Mouse (Mus musculus) neutrophil, adult 5-6 weeks (primary cell): ENCODE data around the gene Snapin. TPM values are rescaled to one million over a fixed set of nuclear protein-coding genes. Genes with fewer than 3 reads are reported as not detected.

Experiments
- ATAC-seq: fragments of 151-379, 151-347 bp; 2 replicates; pipeline ENCODE4 v1.8.0; 2017; ENCODE audit warnings: mild to moderate bottlenecking, moderate TSS enrichment; ENCODE audit not compliant: insufficient number of reproducible peaks, poor library complexity, low FRiP score, severe bottlenecking; ENCODE audit errors: extremely low read depth
- total RNA-seq: library from RNA; stranded (forward); fragments of 200-1000 nt; gene quantifications from 2 replicates; pipeline ENCODE4 v1.2.3, GENCODE M21; 2017

The Snapin gene
- total RNA-seq, 1 experiment from 2014 or later = 45.4 TPM

- no peak for ATAC-seq
Observed at GRCm38 (mm10) chr3:90464552-90465080, 26.2 kb downstream of the Snapin start.

GRCm38 (mm10) chr3:90462579-90462978 lies 28.3 kb downstream of the Snapin start:
- no peak for ATAC-seq

- ATAC-seq = no peak
Observed at GRCm38 (mm10) chr3:90461935-90462334, 28.9 kb downstream of the Snapin start.

DNA sequence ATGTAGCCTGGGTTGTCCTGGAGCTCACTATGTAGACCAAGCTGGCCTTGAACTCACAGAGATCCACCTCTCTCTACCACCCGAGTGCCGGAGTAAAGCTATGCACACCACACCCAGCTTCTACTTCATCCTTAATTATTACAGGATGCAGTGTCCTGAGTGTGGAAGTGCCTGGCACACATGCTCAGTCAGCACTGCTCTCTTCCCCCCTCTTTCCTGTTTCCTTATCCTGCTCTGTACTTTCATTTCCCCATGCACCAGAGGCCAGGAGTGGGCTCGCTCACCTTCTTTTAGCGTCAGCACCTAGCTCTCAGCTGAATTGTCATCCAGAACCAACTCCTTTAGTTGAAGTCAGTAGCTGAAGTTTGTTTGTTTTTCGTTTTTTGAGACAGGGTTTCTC lies 30.5 kb downstream of the Snapin start:
- ATAC-seq = no peak

GRCm38 (mm10) chr3:90459727-90460126 lies 31.1 kb downstream of the Snapin start:
- ATAC-seq = no peak

DNA sequence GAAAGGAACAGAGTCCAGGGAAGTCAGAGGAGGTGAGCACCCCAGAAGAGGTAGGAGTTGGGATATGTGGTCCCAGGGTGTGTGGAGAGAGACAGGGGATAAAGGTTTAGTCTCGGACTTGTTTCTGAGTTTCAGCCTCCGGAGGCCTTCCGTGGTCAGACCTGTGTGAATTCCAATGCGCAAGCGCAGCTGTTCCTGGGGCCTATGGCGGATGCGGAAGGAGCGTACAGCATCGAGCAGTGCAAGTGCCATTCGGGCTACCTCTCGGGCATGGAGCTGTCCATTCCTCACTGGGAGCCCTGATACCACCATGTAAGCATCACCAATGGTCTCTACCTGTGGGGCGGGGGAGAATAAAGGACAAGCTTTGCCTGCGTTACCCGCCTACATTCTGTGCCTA lies 35.9 kb downstream of the Snapin start:
- no peak for ATAC-seq

DNA sequence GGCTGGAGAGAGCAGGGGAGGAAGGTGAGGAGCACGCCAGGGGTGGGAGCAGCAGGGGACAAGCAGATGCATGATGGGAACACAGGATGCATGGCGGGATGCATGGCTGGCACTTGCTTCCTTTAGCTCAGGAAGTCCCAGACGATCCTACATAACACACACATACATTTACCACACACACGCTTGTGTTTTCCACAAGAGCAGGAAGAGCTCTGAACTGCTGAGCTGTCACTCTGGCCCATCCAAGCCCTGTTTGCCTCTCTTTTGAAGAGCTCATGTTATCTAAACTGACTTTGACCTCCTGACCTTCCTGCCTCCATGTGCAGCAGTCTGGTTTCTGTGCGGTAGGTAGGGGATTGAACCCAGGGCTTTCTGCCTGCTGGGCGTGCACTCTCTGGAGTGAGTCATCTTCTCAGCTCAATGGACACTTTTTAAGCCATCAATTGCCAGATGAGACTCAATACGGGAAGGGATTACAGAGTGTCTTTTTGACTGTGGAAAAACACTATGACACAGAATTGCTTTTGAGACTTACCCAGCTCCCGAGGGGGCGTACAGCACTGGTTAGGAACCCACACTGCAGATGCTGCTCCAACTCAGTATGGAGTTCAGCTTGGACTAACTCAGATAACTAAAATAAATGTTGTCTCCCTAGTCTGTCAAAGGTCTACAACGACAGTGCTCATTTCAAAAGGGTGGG lies 39.3 kb downstream of the Snapin start:
- ATAC-seq = no peak

DNA sequence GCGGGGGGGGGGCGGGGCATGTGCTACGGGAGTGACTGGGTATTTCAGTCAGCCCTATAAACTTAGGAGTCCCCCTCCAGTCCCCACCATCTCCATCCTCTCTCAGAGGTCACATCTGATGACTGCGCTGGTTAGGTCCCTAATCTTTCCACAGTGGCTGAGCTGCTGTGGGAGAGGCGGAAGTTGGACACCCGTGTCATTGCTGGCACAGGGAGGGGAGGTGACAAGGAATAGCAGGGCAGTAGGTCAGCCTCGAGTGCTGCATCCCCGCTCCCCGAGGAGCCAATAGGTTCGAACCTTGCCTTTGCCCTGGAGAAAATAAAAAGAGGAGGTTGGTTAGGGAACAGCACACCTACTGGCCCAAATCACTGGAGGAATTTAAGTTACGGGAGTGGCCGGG lies 40.0 kb downstream of the Snapin start:
- ATAC-seq = no peak

- ATAC-seq = no peak
Observed at GRCm38 (mm10) chr3:90448626-90449025, 42.2 kb downstream of the Snapin start.

GRCm38 (mm10) chr3:90447123-90447494 lies 43.7 kb downstream of the Snapin start:
- ATAC-seq = no peak

- ATAC-seq = no peak
Observed at GRCm38 (mm10) chr3:90446389-90447122, 44.3 kb downstream of the Snapin start.

DNA sequence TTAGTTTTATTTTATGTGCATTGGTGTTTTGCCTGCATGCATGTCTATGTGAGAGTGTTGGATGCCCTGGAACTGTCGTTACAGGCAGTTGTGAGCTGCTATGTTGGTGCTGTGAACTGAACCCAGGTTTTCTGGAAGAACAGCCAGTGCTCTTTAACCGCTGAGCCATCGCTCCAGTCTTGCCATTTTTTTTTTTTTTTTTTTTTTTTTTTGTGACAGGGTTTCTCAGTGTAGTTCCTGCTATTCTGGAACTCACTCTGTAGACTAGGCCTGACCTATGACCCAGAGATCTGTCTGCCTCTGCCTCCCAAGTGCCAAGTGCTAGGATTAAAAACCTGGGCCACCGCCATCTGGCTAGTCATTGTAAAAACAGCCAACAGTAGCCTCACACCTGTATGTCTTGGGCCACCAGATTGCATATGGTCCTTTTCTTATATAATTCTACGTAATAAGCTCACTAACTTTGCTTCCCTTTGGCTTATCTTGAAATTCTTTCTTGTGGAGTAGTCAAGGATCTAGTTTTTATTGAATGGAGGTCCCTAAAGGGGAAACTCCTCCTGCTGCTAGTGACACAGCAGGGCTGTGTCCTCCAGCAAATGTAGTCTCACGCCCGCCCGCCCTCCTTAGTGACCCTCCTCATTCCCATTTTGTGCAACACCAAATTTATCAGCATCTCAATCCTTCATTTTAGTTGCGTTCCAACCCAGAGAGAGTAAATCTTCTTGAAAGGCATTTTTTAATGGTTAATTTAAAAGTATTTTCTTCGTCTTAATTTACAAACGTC lies 45.2 kb downstream of the Snapin start:
- no peak for ATAC-seq

DNA sequence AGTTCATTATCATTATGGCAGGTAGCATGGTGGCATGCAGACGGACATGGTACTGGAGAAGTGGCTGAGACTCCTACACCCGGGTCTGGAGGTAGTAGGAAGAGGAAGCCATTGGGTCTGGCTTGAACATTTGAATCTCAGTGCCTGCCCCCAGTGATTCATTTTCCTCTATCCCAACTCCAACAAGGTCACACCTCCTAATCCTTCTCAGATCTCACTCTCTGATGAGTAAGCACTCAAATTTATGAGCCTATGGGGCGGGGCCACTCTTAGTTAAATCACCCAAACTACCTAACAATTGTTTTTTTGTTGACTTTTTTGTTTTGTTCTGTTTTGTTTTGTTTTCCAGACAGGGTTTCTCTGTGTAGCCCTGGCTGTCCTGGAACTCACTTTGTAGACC lies 46.9 kb downstream of the Snapin start:
- no peak for ATAC-seq

- ATAC-seq = no peak
Observed at GRCm38 (mm10) chr3:90440756-90441155, 50.1 kb downstream of the Snapin start.

Other genes starting within 250 kb of the Snapin start
- not detected in 2 replicates for gene Creb3l4, start 247.5 kb downstream of the Snapin start, total RNA-seq
- gene Slc39a1, start 242.9 kb downstream of the Snapin start, total RNA-seq = 32.4 and 34.4 TPM in 2 replicates
- 66.4 and 76.5 TPM in 2 replicates for gene Crtc2, start 236.9 kb downstream of the Snapin start, total RNA-seq
- 59.8 and 70.4 TPM in 2 replicates for gene Dennd4b, start 225.8 kb downstream of the Snapin start, total RNA-seq
- gene Gatad2b, start 197.9 kb downstream of the Snapin start, total RNA-seq = 56.0 and 64.1 TPM in 2 replicates
- gene Slc27a3, start 101.1 kb downstream of the Snapin start, total RNA-seq = 0.35 and 2.7 TPM in 2 replicates
- gene Ints3, start 57.4 kb downstream of the Snapin start, total RNA-seq = 17.3 and 23.2 TPM in 2 replicates
- 0.12 TPM in 1 of 2 replicates, not detected in the other for gene Npr1, start 25.2 kb downstream of the Snapin start, total RNA-seq
- 64.5 and 67.2 TPM in 2 replicates for gene Ilf2, start 14.9 kb downstream of the Snapin start, total RNA-seq
- 101 and 106 TPM in 2 replicates for gene Chtop, start 18.5 kb upstream of the Snapin start, total RNA-seq
- 11.2 and 13.0 TPM in 2 replicates for gene S100a1, start 23.4 kb upstream of the Snapin start, total RNA-seq
- 35.1 and 41.4 TPM in 2 replicates for gene S100a13, start 23.4 kb upstream of the Snapin start, total RNA-seq
- gene S100a14, start 35.8 kb upstream of the Snapin start, total RNA-seq = 1.6 and 2.0 TPM in 2 replicates
- not detected in 2 replicates for gene S100a16, start 46.2 kb upstream of the Snapin start, total RNA-seq
- 1.4 and 2.3 TPM in 2 replicates for gene S100a3, start 69.5 kb upstream of the Snapin start, total RNA-seq
- gene S100a2, start 99.2 kb upstream of the Snapin start, total RNA-seq = not detected in 2 replicates
- not detected in 2 replicates for gene Gm42674, start 110.9 kb upstream of the Snapin start, total RNA-seq
- 88.4 and 95.9 TPM in 2 replicates for gene S100a4, start 112.7 kb upstream of the Snapin start, total RNA-seq
- not detected in 2 replicates for gene S100a5, start 117.5 kb upstream of the Snapin start, total RNA-seq
- gene S100a6, start 121.8 kb upstream of the Snapin start, total RNA-seq = 1,146 and 1,580 TPM in 2 replicates
- gene S100a7a, start 163.0 kb upstream of the Snapin start, total RNA-seq = 0.81 and 1.1 TPM in 2 replicates
- 8,742 and 9,143 TPM in 2 replicates for gene S100a8, start 177.9 kb upstream of the Snapin start, total RNA-seq
- 13,076 and 15,649 TPM in 2 replicates for gene S100a9, start 204.7 kb upstream of the Snapin start, total RNA-seq
- gene Pglyrp4, start 235.9 kb upstream of the Snapin start, total RNA-seq = 5.4 and 6.2 TPM in 2 replicates